Mouse (Mus musculus) WW6 (cell line): ENCODE measurements around the gene Zfp978.
"Not testable (repeated sequence)": the region's sequence is repeated elsewhere in the genome, so short reads cannot be mapped to it uniquely, and the experiment has no call there.

Experiments
- DNase-seq: peaks from one replicate; pipeline ENCODE4 v3.0.0-alpha.2; 2013; ENCODE audit warnings: low read depth, low spot score

The Zfp978 gene

DNA sequence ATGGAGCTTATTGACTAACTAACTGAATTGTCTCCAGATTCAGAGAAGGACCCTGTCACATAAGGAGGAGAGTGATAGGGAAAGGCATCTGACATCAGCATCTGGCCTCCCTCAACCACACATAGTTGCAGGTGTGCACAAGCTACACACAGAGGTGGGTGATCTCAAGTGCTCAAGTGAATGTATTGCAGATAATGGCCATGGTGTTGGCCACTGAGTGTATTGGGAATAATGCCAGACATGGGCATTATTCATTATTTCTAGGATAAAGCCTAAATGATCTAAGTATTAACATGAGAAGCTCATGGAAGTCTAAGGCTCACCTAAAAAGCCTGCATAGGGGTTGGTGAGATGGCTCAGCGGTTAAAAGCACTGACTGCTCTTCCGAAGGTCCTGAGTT, 10.6 kb upstream of the Zfp978 start:
- not testable (repeated sequence) for DNase-seq

DNA sequence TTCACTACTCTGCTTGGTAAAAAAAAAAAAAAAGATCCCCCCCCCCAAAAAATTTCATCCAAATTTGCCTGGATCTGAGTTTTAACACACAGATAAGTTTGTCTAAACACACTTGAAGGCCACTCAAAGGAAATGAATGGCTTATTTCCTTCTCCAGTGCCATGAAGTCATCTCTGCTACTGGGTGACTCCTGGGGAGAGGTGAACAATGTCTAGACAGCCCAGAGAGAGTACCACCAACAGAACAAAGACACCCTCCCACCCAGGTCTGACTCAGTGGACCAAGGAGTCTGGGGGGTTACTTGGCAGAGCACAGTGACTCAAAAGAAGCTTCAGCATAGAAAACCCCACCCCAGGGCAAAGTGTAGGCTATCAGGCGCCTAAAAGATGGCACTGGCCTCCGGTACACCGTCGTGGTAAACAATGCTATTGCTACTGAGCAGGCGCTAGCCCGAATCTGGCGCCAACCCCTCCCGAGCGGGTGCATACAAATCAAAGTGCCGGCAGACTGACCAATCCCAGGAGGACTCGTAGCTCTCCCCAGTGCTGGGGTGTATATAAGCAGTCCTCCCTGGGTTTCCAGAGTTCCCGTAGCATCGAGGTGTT, 9.6 kb upstream of the Zfp978 start:
- DNase-seq, result not testable (repeated sequence)

- not testable (repeated sequence) for DNase-seq
Measured at GRCm38 (mm10) chr4:147353626-147354025, 7.5 kb upstream of the Zfp978 start.

DNA sequence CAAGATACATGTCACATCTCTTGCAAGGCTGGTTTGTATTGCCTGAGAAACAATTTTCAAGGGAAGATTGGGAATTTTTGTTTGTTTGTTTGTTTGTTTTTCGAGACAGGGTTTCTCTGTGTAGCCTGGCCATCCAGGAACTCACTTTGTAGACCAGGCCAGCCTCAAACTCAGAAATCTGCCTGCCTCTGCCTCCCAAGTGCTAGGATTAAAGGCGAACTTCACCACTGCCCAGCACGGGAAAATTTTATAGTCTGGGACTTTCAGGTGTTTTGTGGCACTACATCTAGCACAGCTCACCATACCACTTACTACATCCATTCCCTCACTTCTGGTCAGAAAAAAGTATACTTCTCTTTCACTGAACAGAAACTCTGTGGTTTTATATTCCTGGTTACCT, 5.1 kb upstream of the Zfp978 start:
- DNase-seq, result not testable (repeated sequence)

- DNase-seq, result not testable (repeated sequence)
Measured at GRCm38 (mm10) chr4:147357195-147357594, 3.9 kb upstream of the Zfp978 start.

DNA sequence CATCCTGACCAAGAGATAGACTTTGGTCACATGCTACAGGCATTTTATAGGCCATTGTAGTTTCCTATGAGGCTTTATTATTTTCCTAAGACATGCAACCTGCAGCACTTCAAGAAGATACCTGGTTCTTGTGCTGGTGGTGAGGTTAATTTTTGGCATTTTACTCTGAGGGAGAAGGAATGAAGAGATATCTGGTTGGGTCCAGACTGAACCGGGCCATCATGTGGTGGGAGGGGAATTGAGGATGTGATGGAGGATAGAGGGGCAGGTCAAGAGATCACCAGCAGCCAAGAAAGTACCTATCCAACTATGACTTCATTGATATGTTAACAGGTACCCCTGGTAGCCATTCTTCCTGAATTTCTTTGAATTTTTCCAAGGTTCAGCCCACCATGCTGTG, 769 bp downstream of the Zfp978 start:
- DNase-seq, result not testable (repeated sequence)

- not testable (repeated sequence) for DNase-seq
Measured at GRCm38 (mm10) chr4:147369564-147369963, 8.5 kb downstream of the Zfp978 start.

GRCm38 (mm10) chr4:147383199-147383598, 22.1 kb downstream of the Zfp978 start:
- not testable (repeated sequence) for DNase-seq

- not testable (repeated sequence) for DNase-seq
Measured at GRCm38 (mm10) chr4:147397201-147397600, 36.1 kb downstream of the Zfp978 start.

DNA sequence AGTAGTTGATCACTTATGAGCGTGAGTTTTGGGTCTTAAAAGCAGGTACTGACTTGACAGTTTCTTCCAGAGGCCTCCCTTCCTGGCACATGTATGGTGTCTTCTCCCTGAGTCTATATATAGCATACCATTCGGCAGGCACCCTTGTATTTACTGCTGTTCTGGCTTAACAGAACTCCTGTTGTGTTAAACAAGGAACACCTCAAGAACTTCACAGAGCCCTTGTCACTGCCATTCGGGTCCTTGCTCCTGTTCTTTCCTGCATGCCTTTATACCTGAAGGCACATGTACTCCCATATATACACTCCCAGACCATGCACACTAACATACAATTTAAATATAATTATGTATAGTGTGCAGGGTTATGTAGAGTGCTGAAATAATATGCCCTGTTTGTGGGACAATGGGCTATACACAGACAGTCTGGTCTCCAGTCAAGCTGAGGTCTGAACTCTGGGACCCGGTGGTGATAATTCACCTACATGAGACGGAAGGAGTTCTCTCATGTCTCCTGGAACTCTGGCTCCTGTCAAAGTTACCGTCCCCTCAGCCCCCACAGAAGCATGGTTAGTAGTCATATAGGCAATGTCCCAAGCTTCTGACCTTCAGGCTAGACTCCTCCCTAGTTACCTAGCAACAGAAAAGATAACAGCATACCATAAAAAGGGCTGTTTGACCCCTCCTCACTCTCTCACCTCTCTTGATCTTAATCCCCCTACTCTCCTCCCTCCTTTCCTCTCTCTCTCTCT, 37.0 kb downstream of the Zfp978 start:
- not testable (repeated sequence) for DNase-seq

DNA sequence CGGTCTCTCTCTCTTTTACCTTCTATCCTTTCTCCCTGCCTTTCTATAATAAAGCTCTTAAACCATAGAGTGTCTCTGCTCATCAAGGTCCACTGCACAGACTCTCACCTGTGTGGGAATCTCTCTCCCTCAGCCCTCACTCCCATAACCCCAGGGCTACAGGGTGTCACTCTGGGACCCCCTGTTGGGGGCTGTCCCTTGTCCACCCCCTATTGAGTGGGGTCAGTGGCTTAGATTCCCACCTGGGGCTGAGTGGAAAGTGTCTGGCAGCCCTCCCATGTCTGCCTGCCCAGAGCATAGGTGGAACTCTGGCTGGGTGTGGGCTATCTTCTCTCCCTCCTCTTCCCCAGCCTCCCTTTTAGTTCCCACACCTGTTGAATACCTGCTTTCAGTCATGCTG, 37.6 kb downstream of the Zfp978 start:
- DNase-seq, result not testable (repeated sequence)

DNA sequence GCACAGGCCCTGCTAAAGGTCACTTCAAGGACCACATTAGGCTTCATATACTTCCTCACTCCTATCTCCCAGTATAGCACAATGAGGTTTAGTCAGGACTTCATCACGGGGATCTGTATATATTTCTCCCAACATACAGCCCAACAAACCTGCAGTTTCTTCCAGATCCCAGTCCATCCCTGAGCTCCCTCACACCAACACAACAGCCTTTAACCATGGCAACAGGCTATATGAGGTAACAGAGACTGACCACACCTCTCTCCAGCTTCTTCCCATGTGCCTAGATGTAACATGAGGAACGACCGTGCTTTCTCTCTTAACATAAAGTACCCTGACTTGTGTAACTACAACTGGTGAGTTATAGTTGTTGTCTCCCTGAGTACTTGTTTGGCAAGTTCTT, 38.4 kb downstream of the Zfp978 start:
- DNase-seq, result not testable (repeated sequence)

GRCm38 (mm10) chr4:147400031-147400847, 39.1 kb downstream of the Zfp978 start:
- not testable (repeated sequence) for DNase-seq

- not testable (repeated sequence) for DNase-seq
Measured at GRCm38 (mm10) chr4:147400848-147401715, 40.0 kb downstream of the Zfp978 start.

- DNase-seq, result not testable (repeated sequence)
Measured at GRCm38 (mm10) chr4:147401736-147402506, 40.8 kb downstream of the Zfp978 start.

DNA sequence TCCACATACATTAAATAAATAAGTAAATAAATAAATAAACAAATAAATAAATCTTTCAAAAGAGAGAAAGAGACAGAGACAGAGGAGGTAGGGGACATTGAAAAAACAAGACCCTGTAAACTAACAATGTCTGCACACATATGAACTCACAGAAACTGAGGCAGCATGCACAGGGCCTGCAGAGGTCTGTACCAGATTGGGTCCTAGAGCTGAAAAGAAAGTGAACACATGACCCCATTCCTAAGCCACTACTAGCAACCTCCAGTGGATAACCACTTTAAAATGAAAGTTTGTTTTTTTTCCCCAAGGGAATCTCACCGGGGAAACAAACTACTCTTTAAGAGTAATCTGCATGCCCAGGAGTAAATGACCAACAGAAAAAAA, 41.4 kb downstream of the Zfp978 start:
- DNase-seq, result not testable (repeated sequence)

- not testable (repeated sequence) for DNase-seq
Measured at GRCm38 (mm10) chr4:147403509-147403908, 42.4 kb downstream of the Zfp978 start.

- not testable (repeated sequence) for DNase-seq
Measured at GRCm38 (mm10) chr4:147403931-147404913, 43.1 kb downstream of the Zfp978 start.
